Mouse (Mus musculus) forebrain, embryonic 12.5 days (tissue): ENCODE results near the gene Gm21903. TPM values are rescaled to one million over a fixed set of nuclear protein-coding genes. Genes with fewer than 3 reads are reported as not detected.
"Not testable (repeated sequence)": the region's sequence is repeated elsewhere in the genome, so short reads cannot be mapped to it uniquely, and the experiment has no call there.

Experiments
- ATAC-seq: fragments of 200-750 bp; cut with Nextera tagmentation; 2 replicates; pipeline ENCODE4 v1.8.0; 2017; ENCODE audit warnings: moderate TSS enrichment; ENCODE audit not compliant: low FRiP score
- H3K27ac ChIP-seq: fragments of 300-500 bp; sonication (generic); 2 replicates; pipeline ENCODE4 v1.5.1; 2016; ENCODE audit warnings: mild to moderate bottlenecking
- H3K27me3 ChIP-seq: fragments of 300-500 bp; sonication (generic); 2 replicates; pipeline ENCODE4 v1.6.1; 2016; ENCODE audit warnings: mild to moderate bottlenecking
- H3K36me3 ChIP-seq: fragments of 300-500 bp; sonication (generic); replicated peaks from 2 replicates; pipeline ENCODE4 v1.6.1; 2016; ENCODE audit warnings: mild to moderate bottlenecking
- H3K4me1 ChIP-seq: fragments of 300-500 bp; sonication (generic); 2 replicates; pipeline ENCODE4 v1.6.1; 2016
- H3K4me2 ChIP-seq: fragments of 300-500 bp; sonication (generic); 2 replicates; pipeline ENCODE4 v1.6.1; 2016; ENCODE audit warnings: mild to moderate bottlenecking, moderate library complexity
- H3K4me3 ChIP-seq: fragments of 300-500 bp; sonication (generic); replicated peaks from 2 replicates; pipeline ENCODE4 v1.5.1; 2016; ENCODE audit warnings: mild to moderate bottlenecking
- H3K9ac ChIP-seq: fragments of 300-500 bp; sonication (generic); 2 replicates; pipeline ENCODE4 v1.6.1; 2016; ENCODE audit warnings: mild to moderate bottlenecking
- H3K9me3 ChIP-seq: fragments of 300-500 bp; sonication (generic); 2 replicates; pipeline ENCODE4 v1.6.1; 2016
- WGBS: fragments of 180-500 bp; shearing (Covaris S2); methylation state at CpG from one replicate; pipeline ENCODE4 v1.1.7; 2016; 5-methylcytosine and 5-hydroxymethylcytosine counted together
- polyA plus RNA-seq: library from polyadenylated mRNA; unstranded; fragments of >200 nt; fragmentation: Nextera tagmentation; extraction: Ambion mirVana; gene quantifications from 2 replicates; pipeline ENCODE4 v1.2.1, GENCODE M21; 2016

The Gm21903 gene
- not detected in 2 replicates for polyA plus RNA-seq

DNA sequence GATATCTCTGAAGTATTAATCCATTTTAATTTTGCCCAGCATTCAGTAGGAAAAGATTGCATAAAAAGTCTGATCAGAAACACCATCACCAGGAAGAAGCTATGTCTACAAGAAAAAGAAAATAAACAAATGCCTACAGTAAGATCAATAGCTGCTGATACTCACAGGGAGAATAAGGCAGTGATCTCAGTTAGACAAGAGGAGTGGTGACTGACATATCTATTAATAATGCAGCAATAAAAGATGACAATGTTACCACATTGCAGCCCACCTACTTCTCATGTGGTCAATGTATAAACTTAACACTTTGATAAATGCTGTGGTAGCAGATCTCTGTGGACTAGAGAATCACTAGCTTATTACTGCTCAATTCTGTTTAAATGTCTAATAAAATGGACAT lies at the start of gene Gm21903:
TSS of gene Gm21903 (minus strand) at position 101 of the 400 bp plus-strand sequence.
- H3K27ac ChIP-seq: no peak within 1 kb of the TSS
- no peaks in the 10 kb centered on the region for H3K36me3 ChIP-seq
- H3K27me3 ChIP-seq: no peaks in the 10 kb centered on the region
- no peaks in the 10 kb centered on the region for H3K9me3 ChIP-seq
- no peak for ATAC-seq
- H3K4me1 ChIP-seq: no peaks in the 10 kb centered on the region
- H3K4me2 ChIP-seq: no peak within 1 kb of the TSS
- H3K9ac ChIP-seq: no peak within 1 kb of the TSS
- H3K4me3 ChIP-seq: no peak within 1 kb of the TSS

DNA sequence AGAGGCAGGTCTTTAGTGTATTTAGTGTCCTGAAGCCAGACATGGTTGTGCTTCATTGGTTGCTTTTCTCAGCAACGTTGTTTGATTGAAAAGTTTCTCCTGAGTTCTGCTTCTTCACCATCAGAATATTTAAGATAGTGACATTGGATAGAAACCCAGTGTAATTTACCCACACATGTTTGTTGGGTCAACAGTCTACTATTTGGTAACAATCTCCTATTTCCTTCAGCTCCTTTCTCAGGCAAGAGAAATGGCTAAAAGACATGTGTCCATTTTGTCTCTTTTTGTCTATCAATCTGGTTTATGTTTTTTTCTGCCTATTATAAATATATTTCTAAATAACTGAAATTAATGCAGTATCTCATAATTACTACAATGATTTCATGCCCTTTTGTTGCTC lies 33.8 kb upstream of the Gm21903 start, which contains the start of gene Esp23:
TSS of gene Esp23 (minus strand) at position 101 of the 400 bp plus-strand sequence.
- H3K9ac ChIP-seq: no peak within 1 kb of the TSS
- WGBS: 64% methylated on average over 1 of the region's 1 CpGs
- no peak within 1 kb of the TSS for H3K27ac ChIP-seq
- H3K27me3 ChIP-seq: no peaks in the 10 kb centered on the region
- H3K36me3 ChIP-seq: no peaks in the 10 kb centered on the region
- no peak within 1 kb of the TSS for H3K4me2 ChIP-seq
- no peak for ATAC-seq
- no peaks in the 10 kb centered on the region for H3K4me1 ChIP-seq
- peaks cover 4% of the 10 kb centered on the region; the same call in 1 of the 2 replicates for H3K9me3 ChIP-seq
- no peak within 1 kb of the TSS for H3K4me3 ChIP-seq

GRCm38 (mm10) chr17:39063641-39064040 lies 20.5 kb upstream of the Gm21903 start:
- H3K4me3 ChIP-seq: no peak overlapping the region
- no peaks in the 10 kb centered on the region for H3K4me1 ChIP-seq
- H3K27ac ChIP-seq: no peak overlapping the region
- H3K36me3 ChIP-seq: no peaks in the 10 kb centered on the region
- ATAC-seq: no peak
- no peak overlapping the region for H3K9ac ChIP-seq
- no peaks in the 10 kb centered on the region for H3K27me3 ChIP-seq
- H3K4me2 ChIP-seq: no peak overlapping the region
- peaks cover 10% of the 10 kb centered on the region; the same call in 1 of the 2 replicates for H3K9me3 ChIP-seq

DNA sequence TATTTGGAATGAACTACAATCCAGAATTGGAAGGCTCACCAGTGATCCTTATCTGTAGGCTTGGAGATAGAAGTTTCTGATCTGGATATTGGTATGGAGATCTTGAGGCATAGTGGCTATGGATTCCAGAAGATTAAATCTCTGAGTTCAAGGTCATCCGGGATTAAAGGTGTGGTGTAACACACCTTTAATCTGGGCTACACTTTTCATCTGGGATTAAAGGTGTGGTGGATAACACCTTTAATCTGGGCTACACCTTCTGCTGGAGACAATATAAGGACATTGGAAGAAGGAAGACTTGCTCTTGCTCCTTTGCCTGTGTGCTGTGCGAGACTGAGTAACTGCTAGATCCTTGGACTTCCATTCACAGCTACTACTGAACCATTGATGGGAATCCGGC lies 6.7 kb downstream of the Gm21903 start, which contains the start of gene Esp24:
TSS of gene Esp24 (plus strand) at position 301 of the 400 bp plus-strand sequence.
- 91% methylated on average over 3 of the region's 3 CpGs for WGBS
- not testable (repeated sequence) for H3K27ac ChIP-seq, H3K4me2 ChIP-seq, H3K4me1 ChIP-seq, H3K9ac ChIP-seq, H3K4me3 ChIP-seq, H3K27me3 ChIP-seq, ATAC-seq, H3K36me3 ChIP-seq, H3K9me3 ChIP-seq

GRCm38 (mm10) chr17:39017184-39017583 lies 26.0 kb downstream of the Gm21903 start:
- Histone ChIP-seq H3K4me2 (0 out of 2 replicates have a peak overlapping the region, but pooled peaks have one; percentile 13), H3K9me3 (0 out of 2 replicates have a peak, but pooled peaks cover 12% of the 10 kb centered on the region), H3K27ac (no peak overlapping the region), H3K4me1 (no peaks in the 10 kb centered on the region), H3K27me3 (no peaks in the 10 kb centered on the region), H3K36me3 (no peaks in the 10 kb centered on the region), H3K9ac (no peak overlapping the region), H3K4me3 (no peak overlapping the region)
- 31% methylated on average over 14 of the region's 14 CpGs for WGBS
- no peak for ATAC-seq

DNA sequence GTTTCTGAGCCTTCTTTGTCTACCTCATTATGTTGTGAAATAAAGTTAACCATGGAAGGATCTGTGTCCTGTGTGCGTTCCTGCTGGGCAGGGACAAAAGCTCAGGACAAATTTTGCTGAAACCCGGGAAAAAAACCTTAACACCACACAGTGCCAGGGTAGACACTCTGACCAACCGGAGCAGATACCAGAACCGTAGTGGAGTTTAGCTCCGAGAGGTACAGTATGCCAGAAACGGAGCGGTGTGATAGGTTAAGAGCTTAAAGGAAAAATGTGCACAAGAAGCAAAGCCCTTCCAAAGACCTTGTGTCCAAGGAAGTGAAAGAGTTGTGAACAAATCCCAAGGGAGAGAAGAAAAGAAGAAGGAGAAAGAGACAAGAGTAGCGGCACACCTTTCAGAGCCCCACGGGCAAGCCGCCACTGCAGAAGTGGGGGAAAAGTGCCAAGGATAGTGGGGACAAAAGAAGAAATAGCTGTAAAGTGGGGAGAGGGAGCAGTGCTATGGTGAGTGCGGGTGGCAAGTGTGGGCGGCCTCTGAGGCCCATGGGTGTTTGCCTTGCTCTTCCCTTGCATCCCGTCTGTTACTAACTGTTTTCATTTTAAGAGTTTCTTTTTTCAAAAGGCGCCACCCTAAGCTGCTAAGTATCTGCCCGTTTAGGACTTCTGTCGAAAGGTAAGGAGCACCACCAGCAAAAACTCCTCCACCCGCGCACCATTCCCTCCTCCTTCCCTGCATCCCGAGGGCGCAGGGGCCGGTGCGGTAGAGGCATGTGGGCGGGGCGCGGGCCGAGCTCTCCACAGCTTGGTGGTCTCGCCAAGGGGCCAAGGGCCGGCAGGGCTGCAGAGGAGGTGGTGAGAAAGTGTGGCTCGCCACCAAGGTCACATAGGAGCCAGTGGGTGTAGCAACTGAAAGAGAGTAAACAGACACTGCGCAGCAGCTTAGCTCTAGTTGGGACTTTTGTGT lies 32.2 kb downstream of the Gm21903 start:
- peak; percentile 55; the same call in 1 of the 2 replicates for ATAC-seq
- peak overlapping the region; percentile 49 for H3K4me2 ChIP-seq
- WGBS: 40% methylated on average over 30 of the region's 30 CpGs
- no peak overlapping the region for H3K27ac ChIP-seq
- peak overlapping the region; percentile 30 for H3K4me3 ChIP-seq
- peak overlapping the region; percentile 39 for H3K9ac ChIP-seq
- H3K36me3 ChIP-seq: no peaks in the 10 kb centered on the region
- no peaks in the 10 kb centered on the region for H3K27me3 ChIP-seq
- no peaks in the 10 kb centered on the region for H3K4me1 ChIP-seq
- H3K9me3 ChIP-seq: 0 out of 2 replicates have a peak, but pooled peaks cover 3% of the 10 kb centered on the region

- H3K36me3 ChIP-seq: no peaks in the 10 kb centered on the region
- no peak overlapping the region for H3K4me2 ChIP-seq
- H3K27ac ChIP-seq: no peak overlapping the region
- WGBS: 96% methylated on average over 1 of the region's 1 CpGs
- H3K4me1 ChIP-seq: no peaks in the 10 kb centered on the region
- no peak overlapping the region for H3K4me3 ChIP-seq
- no peak overlapping the region for H3K9ac ChIP-seq
- no peaks in the 10 kb centered on the region for H3K27me3 ChIP-seq
- no peak for ATAC-seq
- no peaks in the 10 kb centered on the region for H3K9me3 ChIP-seq
These were observed 33.3 kb downstream of the Gm21903 start for GRCm38 (mm10) chr17:39009846-39010245.

Other genes with a start within 250 kb of the Gm21903 start
- gene Esp24, start 6.6 kb downstream of the Gm21903 start, polyA plus RNA-seq: not detected in 2 replicates
- not detected in 2 replicates for gene Esp23, start 33.7 kb upstream of the Gm21903 start, polyA plus RNA-seq
- gene Esp22, start 52.0 kb upstream of the Gm21903 start, polyA plus RNA-seq: not detected in 2 replicates